Mouse (Mus musculus) spleen, adult 12 weeks (tissue): ENCODE data around the gene Tec.
A peak's percentile ranks its signal among the peaks of the same experiment; 100 is the strongest.
"Not testable (repeated sequence)": the region's sequence is repeated elsewhere in the genome, so short reads cannot be mapped to it uniquely, and the experiment has no call there.

Experiments used
- DNase-seq: peaks from one replicate; pipeline ENCODE4 v3.0.0; 2022; ENCODE audit warnings: low spot score

The Tec gene

DNA sequence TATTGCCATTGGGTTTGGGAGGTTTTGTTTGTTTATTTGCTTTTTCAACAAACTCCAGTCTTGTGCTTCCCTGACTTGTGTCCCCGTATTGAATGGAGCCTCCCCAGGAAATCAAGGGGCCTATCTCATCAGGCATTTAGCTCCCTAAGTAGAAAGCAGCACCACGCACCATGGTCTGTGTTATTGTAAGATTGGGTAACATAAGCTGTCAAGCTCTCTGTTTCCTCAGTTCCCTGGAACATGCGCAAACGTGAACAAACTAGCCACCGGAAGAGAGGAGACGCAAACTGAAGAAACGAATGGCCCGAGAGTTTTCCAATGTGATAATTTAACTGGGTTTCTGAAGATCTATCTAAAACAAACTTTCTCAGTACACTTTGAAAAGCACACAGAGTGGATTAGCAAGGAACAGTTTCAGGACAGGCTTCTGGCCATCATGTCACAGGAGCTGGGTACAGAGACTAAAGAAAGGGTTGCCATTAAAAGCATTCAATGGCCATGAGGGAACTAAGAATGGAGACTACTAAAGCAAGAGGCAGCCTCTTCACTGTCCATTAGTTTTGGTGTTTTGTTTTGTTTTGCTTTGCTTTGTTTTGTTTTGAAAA is 48.1 kb downstream of the Tec start:
- no peak for DNase-seq

DNA sequence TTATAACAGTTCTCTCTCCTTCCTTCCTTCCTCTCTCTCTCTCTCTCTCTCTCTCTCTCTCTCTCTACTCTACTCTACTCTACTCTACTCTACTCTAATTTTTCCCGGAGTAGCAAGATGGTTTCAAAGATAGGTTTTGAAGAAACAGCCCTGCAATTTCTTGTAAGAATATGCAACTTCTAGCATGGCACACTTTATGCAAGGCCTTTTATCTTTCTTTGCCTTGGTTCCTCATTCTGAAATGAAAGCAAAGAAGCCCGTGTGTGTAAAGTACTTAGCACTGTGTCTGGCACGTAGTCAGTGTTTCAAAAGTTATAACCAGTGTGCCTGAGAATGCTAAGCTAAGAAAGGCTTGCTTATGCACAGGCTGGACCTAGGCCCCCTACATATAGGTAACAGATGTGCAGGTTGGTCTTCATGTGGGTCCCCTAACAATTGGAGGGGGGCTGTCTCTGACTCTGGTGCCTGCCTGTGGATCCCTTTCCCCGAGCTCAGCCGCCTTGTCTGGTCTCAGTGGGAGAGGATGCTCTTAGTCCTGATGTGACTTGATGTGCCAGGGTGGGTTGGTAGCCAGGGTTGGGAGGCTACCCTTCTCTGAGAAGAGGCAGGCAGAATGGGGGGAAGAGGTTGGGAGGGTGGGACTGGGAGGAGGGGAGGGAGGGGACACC is 49.6 kb downstream of the Tec start:
- DNase-seq = no peak

DNA sequence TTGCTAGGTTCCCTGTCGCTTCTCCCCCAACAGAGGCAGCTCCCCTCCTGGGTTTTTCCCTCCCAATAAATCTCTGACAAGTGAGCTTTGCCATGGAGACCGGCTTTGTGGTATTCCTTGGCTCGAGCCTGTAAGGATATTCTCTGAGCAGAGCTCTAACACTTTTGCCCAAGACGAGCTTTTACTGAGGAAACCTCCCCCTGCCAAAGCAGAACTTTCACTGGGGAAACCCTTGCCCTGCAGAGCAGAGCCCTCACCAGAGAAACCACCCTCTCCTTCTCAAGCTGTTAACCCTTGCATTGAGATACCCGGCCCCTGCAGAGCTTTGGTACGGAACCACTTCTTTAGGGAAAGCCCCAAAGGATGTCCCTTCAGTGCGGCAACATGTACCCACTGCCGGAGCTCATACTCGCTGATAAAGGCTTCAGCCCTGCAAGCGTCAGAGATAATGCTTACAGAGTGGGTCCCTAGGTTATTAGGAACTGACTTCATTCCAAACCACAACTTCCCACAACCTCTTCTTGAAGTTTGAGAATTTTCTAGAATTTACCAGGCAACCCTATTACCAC is 50.7 kb downstream of the Tec start:
- peak; percentile 25 for DNase-seq

DNA sequence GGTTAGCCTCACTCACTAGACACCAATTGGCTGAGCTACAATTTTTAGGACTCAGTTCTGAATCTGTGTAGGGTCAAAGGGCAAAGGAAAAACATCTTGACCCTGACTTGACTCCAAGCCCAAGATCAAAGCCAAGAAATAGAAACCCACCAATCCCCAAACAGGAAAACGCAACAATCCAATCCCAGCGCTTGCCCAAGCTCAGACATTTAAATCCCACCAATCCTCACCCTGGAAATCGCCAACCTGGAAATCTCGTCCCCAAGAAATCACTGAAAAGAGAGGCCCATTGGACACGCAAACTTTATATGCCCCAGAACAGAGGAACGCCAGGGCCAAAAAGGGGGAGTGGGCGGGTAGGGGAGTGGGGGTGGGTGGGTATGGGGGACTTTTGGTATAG is 51.3 kb downstream of the Tec start:
- not testable (repeated sequence) for DNase-seq

DNA sequence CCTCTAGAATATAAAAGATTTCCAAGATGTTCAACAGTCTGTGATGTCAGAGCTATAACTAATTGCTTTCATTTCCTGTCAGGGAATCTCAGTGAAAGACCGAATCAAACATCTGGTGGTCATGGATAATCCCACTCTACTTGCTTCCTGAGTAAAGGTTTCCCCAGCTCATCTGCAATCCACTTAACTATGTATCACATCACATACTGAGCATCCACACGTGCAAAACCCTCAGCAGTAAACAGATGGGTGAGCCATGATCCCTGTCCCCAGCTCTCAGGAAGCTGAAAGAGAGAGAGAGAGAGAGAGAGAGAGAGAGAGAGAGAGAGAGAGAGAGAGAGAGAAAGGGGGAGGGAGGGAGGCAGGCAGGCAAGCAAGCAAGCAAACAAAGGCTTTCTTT is 51.8 kb downstream of the Tec start:
- DNase-seq = no peak

DNA sequence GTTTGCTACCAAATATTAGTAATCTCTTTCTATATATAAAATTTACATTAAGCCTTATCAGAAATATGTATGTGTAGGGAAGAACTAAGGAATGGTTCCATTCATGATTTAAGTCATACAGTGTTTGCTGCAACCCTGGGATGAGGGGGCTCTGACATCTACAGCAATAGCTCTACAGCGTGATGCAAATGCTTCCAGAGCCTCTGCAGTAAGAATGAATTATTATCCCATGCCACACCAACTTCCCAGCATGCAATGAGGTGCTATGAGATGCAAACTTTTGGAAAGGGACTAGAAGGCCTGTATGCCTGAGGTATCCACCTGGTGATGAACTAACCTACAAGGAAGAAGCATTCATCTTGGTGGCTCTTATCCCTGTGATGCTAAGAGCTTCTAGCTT is 52.2 kb downstream of the Tec start:
- DNase-seq = no peak

DNA sequence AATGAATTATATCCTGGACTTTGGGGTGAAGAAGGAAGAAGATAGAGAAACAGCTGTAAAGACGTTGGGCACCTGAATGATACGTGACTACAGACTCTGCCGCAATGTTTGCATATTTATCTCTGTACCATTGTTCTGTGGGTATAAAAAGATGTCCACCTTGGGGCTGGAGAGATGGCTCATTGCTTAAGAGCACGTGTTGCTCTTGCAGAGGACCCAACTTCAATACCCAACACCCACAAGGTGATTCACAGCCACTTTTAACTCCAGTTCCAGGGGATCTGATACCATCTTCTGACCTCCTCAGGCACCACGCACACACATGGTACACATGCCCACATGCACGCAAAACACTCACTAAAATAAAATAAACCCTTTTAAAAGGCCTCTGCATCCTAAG is 52.9 kb downstream of the Tec start:
- no peak for DNase-seq

DNA sequence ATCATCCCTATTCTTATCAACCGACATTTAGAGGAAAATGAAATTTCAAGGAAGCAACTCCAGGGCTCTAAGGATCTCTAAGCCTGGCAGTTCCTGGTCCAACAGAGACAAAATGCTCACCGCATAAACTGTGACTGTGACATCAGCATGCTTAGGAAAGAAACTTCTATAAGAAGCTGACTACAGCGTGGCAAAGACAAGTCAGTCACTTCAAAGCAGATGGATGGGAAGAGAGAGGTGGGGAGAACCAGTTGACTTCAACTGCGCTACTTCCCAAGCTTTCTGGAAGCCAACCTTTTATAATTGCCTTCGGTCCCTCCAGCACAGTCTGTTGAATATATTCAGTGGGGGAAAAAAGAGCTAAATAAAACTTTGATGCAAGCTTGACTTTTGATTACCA is 54.2 kb downstream of the Tec start:
- DNase-seq = no peak

DNA sequence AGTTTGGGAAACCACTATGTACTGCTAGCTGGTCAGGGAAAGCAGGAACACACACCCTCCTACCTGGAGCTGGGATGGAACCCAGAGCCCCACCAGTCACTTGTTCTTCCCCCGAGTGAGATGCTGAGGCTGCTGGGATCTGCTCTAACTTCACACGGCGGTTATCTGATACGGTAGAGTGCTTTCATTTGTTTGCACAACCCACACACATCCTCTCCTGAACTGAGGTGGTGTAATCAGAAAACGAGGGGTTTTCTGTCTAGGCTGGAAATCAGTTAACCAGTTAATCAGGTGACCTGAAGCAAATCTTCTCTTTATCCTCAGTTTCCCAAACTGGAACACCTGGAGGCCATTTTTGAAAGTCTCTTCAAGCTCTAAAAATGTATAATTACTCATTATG is 55.4 kb downstream of the Tec start:
- no peak for DNase-seq

DNA sequence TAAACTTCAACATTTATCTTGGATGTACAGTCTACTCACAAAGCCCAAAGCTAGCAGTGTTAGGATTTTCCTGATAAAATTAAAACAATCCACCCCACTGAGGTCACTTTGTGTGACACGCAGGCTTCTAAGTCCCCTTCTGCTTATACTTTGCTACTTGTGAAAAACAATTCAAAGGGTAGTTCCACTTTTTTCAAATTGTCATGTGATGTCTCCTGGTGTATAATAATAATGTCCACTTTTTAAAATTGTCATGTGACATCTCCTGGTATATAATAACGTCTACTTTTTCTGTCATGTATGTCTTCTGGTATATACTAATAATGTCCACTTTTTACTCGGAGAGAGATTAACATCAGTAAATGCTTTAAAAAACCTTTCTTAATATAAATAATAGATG is 56.0 kb downstream of the Tec start:
- no peak for DNase-seq

DNA sequence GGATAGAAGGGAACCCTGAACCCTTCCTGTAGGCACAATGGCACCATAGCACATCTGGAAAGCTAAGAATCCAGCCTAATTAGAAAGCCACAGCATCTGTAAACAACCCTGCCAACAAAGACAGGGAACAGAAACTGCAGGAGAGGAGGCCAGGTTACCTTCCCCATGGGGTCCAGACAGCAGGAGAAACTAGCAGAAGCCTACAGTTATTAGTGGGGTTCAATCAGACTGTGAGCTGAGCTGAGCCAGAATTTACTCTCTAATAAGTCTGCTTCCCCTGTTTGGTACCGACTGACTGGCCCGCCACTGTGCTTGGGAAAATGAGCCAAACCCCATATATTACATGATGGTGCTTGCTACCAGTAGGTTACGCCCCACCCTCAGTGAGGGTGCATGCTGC is 56.9 kb downstream of the Tec start:
- no peak for DNase-seq

DNA sequence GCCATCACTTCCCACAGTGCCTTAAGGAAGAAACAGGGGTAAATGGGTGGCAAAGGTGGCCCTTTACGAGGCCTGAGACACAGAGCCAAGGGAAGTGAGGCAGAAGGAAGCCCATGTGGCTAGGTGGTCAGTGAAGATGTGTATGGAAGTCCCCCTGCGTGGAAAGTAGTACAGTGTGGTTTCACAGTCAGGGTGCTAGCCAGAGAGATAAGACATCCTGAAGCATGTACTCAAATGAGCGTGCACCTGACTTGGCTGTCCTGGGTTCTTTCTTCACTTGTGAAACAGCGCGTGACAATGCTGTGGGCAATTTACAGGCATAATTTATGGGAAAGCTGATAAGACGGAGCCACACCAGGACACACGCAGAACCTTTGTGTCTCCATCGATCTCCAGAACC is 57.3 kb downstream of the Tec start:
- DNase-seq = no peak

DNA sequence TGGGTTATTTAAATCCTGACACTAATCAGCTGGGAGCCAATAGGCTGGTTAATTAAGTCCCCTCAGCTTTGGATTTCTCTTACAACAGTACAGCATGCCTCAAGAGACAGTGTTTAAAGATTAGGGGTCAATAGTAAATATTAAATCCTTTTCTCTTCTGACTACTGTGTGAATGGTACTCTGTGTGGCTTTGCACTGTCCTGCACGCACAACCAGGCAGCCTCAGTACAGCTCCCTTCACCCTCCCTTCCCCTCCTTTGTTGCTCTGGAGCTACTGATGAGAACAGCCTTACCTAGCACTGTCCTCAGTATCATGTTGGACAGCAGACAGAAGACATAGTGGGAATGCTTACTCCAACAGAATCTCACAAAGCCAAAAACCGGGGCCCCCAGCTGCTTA is 58.8 kb downstream of the Tec start:
- DNase-seq = no peak

DNA sequence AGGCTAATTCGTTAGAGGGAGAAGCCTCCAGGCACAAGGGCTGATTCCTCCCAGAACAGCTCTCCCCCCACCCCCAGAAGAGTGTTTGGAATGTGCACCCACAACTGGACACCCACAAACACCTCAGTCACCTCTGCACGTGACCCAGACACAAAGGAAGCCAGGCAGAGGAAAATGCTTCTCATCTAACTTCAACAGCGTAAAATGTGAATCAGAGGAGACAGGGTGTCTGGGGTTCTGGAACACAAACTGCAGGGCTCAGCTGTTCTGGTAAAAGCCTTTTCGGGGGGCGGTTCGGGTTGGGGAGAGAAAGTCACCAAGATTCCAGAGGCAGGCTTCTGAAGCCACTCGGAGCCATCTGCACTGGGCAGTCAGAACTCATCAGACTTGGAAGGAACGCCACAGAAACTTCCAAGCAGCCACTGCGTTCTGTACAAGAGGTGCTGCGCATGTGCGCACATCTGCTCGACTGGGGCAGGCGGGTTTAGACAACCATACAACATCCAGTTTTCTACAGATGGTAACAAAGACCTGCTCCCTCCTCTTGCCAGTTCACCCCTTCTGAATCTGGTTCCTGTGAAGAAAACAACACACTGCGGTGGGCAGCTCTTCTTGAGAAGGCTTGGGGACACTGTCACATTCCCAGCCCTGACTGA is 59.7 kb downstream of the Tec start:
- DNase-seq = no peak

DNA sequence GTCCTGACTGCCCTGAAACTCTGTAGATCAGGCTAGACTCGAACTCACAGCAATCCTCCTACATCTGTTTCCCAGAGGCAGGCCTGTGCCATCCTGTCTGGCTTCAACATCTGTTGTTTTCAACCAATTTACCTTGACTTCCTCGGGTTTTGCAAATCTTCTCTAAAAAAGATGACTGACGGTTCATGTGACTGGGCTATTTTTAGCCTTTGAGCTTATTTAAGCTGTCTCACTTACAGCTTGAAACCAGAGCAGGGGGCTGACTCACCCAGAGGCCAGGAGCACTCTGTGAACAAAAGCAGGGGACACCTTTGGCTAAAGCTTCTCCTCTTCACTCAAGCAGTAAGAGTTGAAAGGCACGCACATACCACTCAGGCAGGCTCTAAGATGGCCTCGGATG is 65.4 kb downstream of the Tec start:
- no peak for DNase-seq

DNA sequence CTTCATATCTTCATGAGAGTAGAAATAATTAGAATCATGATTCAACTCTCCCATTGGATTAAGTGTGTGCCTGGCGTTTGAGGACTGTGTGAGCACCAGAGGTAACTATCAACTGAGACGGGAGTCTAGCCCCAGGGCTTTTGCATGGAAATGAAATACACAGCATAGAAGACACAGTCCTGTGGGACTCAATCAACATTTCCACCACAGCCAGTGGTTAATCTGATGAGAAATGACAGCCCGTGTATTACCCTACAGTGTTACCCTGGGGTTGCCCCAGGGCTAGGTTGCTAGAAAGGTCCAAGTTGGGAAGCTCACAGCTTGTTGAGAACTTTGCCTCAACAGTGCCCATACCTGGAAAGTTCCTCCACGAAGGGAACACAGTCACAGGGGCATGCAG is 69.7 kb downstream of the Tec start:
- DNase-seq = no peak

DNA sequence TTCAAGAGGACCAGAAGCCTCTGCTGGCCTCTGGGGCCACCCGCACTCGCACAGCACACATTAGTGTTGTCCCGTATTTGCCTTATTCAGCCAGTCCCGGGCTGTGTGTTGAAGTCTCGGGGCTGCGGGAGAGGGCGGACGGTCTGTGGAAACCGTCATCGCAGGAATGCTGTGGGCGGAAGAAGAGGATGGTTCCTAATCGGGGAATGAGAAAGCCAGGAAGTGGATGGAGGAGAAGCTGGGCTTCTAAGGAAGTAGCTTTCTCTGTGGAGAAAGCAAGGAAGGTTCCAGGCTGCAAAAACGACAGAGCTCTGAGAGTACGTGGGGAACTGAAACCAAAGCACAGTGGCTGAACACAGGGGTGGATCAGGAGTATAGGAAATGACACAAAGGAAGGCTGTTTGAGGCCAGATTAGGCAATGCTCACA is 72.1 kb downstream of the Tec start:
- DNase-seq = no peak

DNA sequence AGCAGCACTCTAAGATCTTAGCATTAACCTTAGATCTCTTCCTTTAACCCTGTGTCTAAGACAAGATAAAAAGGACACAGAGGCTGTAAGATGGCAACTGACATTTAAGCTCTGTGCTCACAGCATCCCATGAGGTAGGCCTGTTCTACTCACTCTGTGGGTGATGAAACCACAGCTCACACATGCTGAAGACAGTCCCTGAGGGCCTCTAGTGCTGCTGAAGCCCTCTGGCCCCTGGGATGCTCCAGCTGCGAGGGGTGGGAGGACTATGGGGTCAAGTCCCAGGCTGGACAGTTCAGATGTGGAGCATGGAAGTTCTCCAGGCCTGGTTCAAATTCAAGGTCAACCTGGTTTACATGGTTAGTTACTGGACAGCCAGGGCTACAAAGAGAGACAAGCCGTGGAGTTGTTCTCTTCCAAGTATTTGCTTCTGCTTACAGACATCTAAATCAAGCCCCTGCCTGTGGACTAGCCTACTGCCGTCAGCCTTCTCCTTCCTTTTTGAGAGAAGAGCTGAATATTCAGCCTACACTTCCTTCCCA is 74.9 kb downstream of the Tec start:
- DNase-seq = no peak

DNA sequence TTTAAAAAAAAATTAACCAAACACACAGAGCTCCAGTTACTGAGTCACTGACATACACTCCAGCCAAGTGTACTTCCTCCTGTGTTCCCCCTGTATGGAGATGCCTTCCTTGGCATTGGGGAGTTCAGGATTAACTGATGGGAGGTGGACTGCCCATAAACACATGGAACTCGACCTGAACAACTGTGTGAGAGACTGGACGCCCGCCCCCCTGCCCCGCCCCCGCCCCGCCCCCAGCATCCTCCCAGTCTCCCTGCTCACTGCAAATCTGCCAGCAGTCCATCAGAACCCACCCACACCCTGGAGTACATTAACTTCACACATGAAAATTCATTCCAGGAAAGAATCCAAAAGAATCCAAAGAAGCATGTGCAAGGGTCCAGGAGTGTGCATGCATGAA is 76.5 kb downstream of the Tec start:
- no peak for DNase-seq

DNA sequence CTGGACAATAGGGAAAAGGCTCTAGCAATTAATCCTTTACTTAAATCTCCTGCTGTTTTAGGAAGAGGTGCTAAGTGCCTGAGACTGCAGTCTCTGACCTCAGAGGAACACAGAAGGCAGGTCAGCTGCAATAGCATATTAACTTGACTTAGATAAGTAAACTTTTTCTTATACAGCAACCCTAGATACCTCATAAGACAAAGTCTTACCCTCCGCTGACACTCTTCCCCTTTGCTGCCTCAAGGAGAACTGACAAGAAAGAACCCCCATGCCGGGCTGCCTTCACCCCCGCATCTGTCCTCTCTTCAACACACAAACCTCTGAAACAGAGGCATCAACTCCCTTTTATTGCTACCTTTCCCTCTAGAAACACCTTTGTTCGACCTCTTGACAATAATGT is 76.9 kb downstream of the Tec start:
- no peak for DNase-seq

DNA sequence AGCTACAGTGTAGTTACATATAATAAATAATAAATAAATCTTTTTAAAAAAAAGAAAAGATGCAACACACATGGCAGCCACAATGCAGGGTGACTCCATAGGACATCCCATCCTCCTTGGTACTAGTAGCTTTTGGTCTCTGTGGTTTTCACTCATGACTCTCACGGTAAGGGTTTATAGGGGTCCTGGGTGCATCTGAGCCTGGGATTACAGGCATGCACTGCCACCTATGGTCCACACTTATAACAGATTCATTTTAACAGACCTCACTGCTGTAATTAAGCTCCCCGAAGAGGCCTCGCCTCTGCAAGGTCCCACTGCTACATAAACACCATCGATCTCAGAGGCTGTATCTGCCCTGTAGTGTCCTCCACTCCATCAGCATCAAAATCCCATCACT is 82.8 kb downstream of the Tec start:
- DNase-seq = no peak

DNA sequence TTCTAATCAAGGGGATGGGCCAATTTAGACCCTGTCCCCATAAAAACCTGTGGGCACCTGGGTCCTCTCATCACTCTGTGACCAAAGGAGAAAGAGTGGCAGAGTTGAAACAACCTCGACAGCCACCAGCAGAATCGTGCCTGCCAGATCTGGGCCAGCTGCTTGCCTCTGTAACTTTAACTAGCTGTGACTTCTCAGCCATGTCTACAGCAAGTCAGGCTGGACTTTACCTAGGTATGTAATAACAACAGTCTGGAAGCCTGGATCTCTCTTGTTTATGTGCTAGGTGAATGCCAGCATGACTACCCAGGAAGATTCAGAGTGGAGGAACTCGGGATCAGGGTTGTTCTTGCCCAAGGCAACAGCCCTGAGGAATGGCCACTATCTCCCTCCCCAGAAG is 83.6 kb downstream of the Tec start:
- DNase-seq = no peak

DNA sequence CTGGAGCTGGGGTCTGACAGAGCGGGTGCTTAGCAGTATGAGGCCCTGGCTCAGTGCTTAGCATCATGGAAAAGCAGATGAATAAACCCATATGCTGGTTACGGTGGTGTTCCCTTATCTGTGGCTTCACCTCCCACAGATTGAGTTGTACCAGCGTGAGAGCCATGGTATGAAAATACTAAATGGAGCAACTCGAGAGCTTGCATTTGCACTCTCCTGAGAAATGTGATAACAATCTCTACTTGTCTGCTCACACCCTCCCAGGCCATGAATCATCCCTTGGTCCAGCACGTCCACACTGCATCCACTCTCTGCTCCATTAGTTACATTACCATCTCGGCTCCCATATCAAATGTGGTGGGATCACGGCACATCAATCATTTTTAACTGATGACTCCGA is 84.3 kb downstream of the Tec start:
- no peak for DNase-seq
